Mouse (Mus musculus): ENCODE results near the gene Olfr775. TPM values are rescaled to one million over a fixed set of nuclear protein-coding genes. Genes with fewer than 3 reads are reported as not detected.

The Olfr775 gene
- polyA plus RNA-seq (2012; rRNA removed) = not detected in 2 replicates

GRCm38 (mm10) chr10:129248112-129248511, at the start of gene Olfr775:
Olfr775 (plus strand) TSS chr10:129248412.

GRCm38 (mm10) chr10:129235904-129236303, 12.3 kb upstream of the Olfr775 start, which contains the start of gene Olfr774:
Olfr774 (plus strand) TSS chr10:129236204.

GRCm38 (mm10) chr10:129258827-129259226, 10.6 kb downstream of the Olfr775 start, which contains the start of gene Olfr776:
Olfr776 (plus strand) TSS chr10:129259127.

GRCm38 (mm10) chr10:129271081-129271535, 22.9 kb downstream of the Olfr775 start, which contains the start of gene Olfr777:
Olfr777 (minus strand) TSS chr10:129271485.

Other genes starting within 250 kb of the Olfr775 start
- not detected in 2 replicates for gene Olfr763, start 237.6 kb upstream of the Olfr775 start, polyA plus RNA-seq (2012; rRNA removed)
- gene Olfr764-ps1, start 208.5 kb upstream of the Olfr775 start, polyA plus RNA-seq (2012; rRNA removed) = not detected in 2 replicates
- not detected in 2 replicates for gene Olfr765, start 198.4 kb upstream of the Olfr775 start, polyA plus RNA-seq (2012; rRNA removed)
- gene Olfr766-ps1, start 179.4 kb upstream of the Olfr775 start, polyA plus RNA-seq (2012; rRNA removed) = not detected in 2 replicates
- not detected in 2 replicates for gene Olfr767, start 165.5 kb upstream of the Olfr775 start, polyA plus RNA-seq (2012; rRNA removed)
- gene Olfr768, start 149.0 kb upstream of the Olfr775 start, polyA plus RNA-seq (2012; rRNA removed) = not detected in 2 replicates
- not detected in 2 replicates for gene Olfr769, start 130.6 kb upstream of the Olfr775 start, polyA plus RNA-seq (2012; rRNA removed)
- gene Olfr770, start 109.4 kb upstream of the Olfr775 start, polyA plus RNA-seq (2012; rRNA removed) = not detected in 2 replicates
- not detected in 2 replicates for gene Olfr771, start 83.7 kb upstream of the Olfr775 start, polyA plus RNA-seq (2012; rRNA removed)
- gene Olfr772, start 70.5 kb upstream of the Olfr775 start, polyA plus RNA-seq (2012; rRNA removed) = not detected in 2 replicates
- gene Olfr773, start 61.0 kb upstream of the Olfr775 start, polyA plus RNA-seq (2012; rRNA removed) = not detected in 2 replicates
- gene Olfr774, start 12.2 kb upstream of the Olfr775 start, polyA plus RNA-seq (2012; rRNA removed) = not detected in 2 replicates
- not detected in 2 replicates for gene Olfr776, start 10.7 kb downstream of the Olfr775 start, polyA plus RNA-seq (2012; rRNA removed)
- not detected in 2 replicates for gene Olfr777, start 23.1 kb downstream of the Olfr775 start, polyA plus RNA-seq (2012; rRNA removed)
- gene Olfr780, start 69.7 kb downstream of the Olfr775 start, polyA plus RNA-seq (2012; rRNA removed) = not detected in 2 replicates
- gene Olfr781, start 80.4 kb downstream of the Olfr775 start, polyA plus RNA-seq (2012; rRNA removed) = not detected in 2 replicates
- not detected in 2 replicates for gene Olfr782, start 100.4 kb downstream of the Olfr775 start, polyA plus RNA-seq (2012; rRNA removed)
- 0.02 TPM in 1 of 2 replicates, not detected in the other for gene Olfr784, start 135.7 kb downstream of the Olfr775 start, polyA plus RNA-seq (2012; rRNA removed)
- not detected in 2 replicates for gene Olfr785, start 157.0 kb downstream of the Olfr775 start, polyA plus RNA-seq (2012; rRNA removed)
- not detected in 2 replicates for gene Olfr786, start 178.9 kb downstream of the Olfr775 start, polyA plus RNA-seq (2012; rRNA removed)
- not detected in 2 replicates for gene Olfr787, start 213.4 kb downstream of the Olfr775 start, polyA plus RNA-seq (2012; rRNA removed)
- not detected in 2 replicates for gene Olfr788, start 222.6 kb downstream of the Olfr775 start, polyA plus RNA-seq (2012; rRNA removed)
- gene Olfr789, start 236.3 kb downstream of the Olfr775 start, polyA plus RNA-seq (2012; rRNA removed) = not detected in 2 replicates